Mouse (Mus musculus) frontal cortex, postnatal 14 days (tissue): ENCODE data around the gene Kif21a.

Source experiments
- DNase-seq, 2 experiments: peaks; one replicate each; pipeline ENCODE4 v3.0.0; 2022; ENCODE audit warnings: low spot score in 2 of 2

Kif21a gene

GRCm38 (mm10) chr15:90938469-90938868, 111.3 kb downstream of the Kif21a start:
- no peak for DNase-seq

GRCm38 (mm10) chr15:90935579-90935978, 114.2 kb downstream of the Kif21a start:
- no peak for DNase-seq

- DNase-seq: no peak
Measured at GRCm38 (mm10) chr15:90931451-90931850, 118.3 kb downstream of the Kif21a start.

- DNase-seq: no peak
Measured at GRCm38 (mm10) chr15:90929043-90929442, 120.7 kb downstream of the Kif21a start.

- DNase-seq: no peak
Measured at GRCm38 (mm10) chr15:90896480-90896879, 153.3 kb downstream of the Kif21a start.

- no peak for DNase-seq
Measured at GRCm38 (mm10) chr15:90887466-90887865, 162.3 kb downstream of the Kif21a start.
